Mouse (Mus musculus): ENCODE measurements around the gene Mrps5. TPM values are rescaled to one million over a fixed set of nuclear protein-coding genes. Genes with fewer than 3 reads are reported as not detected.

Gene Mrps5
- total RNA-seq, 2 experiments from 2014 or later: 6.7 to 20.5 TPM

Other genes with a start within 250 kb of the Mrps5 start
- gene Astl, start 248.6 kb upstream of the Mrps5 start, total RNA-seq (2015; ENCODE audit: low replicate concordance): not detected in 2 replicates
- not detected in 2 replicates for gene Astl, start 248.6 kb upstream of the Mrps5 start, total RNA-seq (2017; ENCODE audit: low replicate concordance)
- gene Adra2b, start 224.0 kb upstream of the Mrps5 start, total RNA-seq (2015; ENCODE audit: low replicate concordance): not detected in 2 replicates
- not detected in 2 replicates for gene Adra2b, start 224.0 kb upstream of the Mrps5 start, total RNA-seq (2017; ENCODE audit: low replicate concordance)
- gene Gpat2, start 162.0 kb upstream of the Mrps5 start, total RNA-seq (2015; ENCODE audit: low replicate concordance): not detected in 2 replicates
- gene Gpat2, start 162.0 kb upstream of the Mrps5 start, total RNA-seq (2017; ENCODE audit: low replicate concordance): not detected in 2 replicates
- gene Fahd2a, start 142.7 kb upstream of the Mrps5 start, total RNA-seq (2015; ENCODE audit: low replicate concordance): 10.5 and 18.0 TPM in 2 replicates
- 2.4 TPM in 1 of 2 replicates, not detected in the other for gene Fahd2a, start 142.7 kb upstream of the Mrps5 start, total RNA-seq (2017; ENCODE audit: low replicate concordance)
- 1.4 and 4.2 TPM in 2 replicates for gene Kcnip3, start 65.1 kb upstream of the Mrps5 start, total RNA-seq (2015; ENCODE audit: low replicate concordance)
- 0.51 and 1.6 TPM in 2 replicates for gene Kcnip3, start 65.1 kb upstream of the Mrps5 start, total RNA-seq (2017; ENCODE audit: low replicate concordance)
- not detected in 2 replicates for gene Prom2, start 45.8 kb upstream of the Mrps5 start, total RNA-seq (2015; ENCODE audit: low replicate concordance)
- gene Prom2, start 45.8 kb upstream of the Mrps5 start, total RNA-seq (2017; ENCODE audit: low replicate concordance): not detected in 2 replicates
- 0.42 TPM in 1 of 2 replicates, not detected in the other for gene Zfp661, start 128 bp upstream of the Mrps5 start, total RNA-seq (2015; ENCODE audit: low replicate concordance)
- gene Zfp661, start 128 bp upstream of the Mrps5 start, total RNA-seq (2017; ENCODE audit: low replicate concordance): 0.26 and 0.83 TPM in 2 replicates
- gene Mal, start 69.5 kb downstream of the Mrps5 start, total RNA-seq (2015; ENCODE audit: low replicate concordance): not detected in 2 replicates
- gene Mal, start 69.5 kb downstream of the Mrps5 start, total RNA-seq (2017; ENCODE audit: low replicate concordance): not detected in 2 replicates
- not detected in 2 replicates for gene Mall, start 142.7 kb downstream of the Mrps5 start, total RNA-seq (2015; ENCODE audit: low replicate concordance)
- not detected in 2 replicates for gene Mall, start 142.7 kb downstream of the Mrps5 start, total RNA-seq (2017; ENCODE audit: low replicate concordance)
- 8.4 and 12.3 TPM in 2 replicates for gene Nphp1, start 201.7 kb downstream of the Mrps5 start, total RNA-seq (2015; ENCODE audit: low replicate concordance)
- gene Nphp1, start 201.7 kb downstream of the Mrps5 start, total RNA-seq (2017; ENCODE audit: low replicate concordance): 2.0 and 4.5 TPM in 2 replicates
- gene Mtln, start 205.3 kb downstream of the Mrps5 start, total RNA-seq (2015; ENCODE audit: low replicate concordance): 1.4 TPM in 1 of 2 replicates, not detected in the other
- 5.8 and 7.5 TPM in 2 replicates for gene Mtln, start 205.3 kb downstream of the Mrps5 start, total RNA-seq (2017; ENCODE audit: low replicate concordance)
- 161 and 187 TPM in 2 replicates for gene Bub1, start 244.6 kb downstream of the Mrps5 start, total RNA-seq (2015; ENCODE audit: low replicate concordance)
- gene Bub1, start 244.6 kb downstream of the Mrps5 start, total RNA-seq (2017; ENCODE audit: low replicate concordance): 126 and 183 TPM in 2 replicates

Data from erythroid progenitor cell, adult 5-6 weeks (primary cell).